Mouse (Mus musculus) brain, embryonic 14.5 days (tissue): Measurements from ENCODE around the gene F11.
A peak's percentile ranks its signal among the peaks of the same experiment; 100 is the strongest.

Experiments used
- CTCF ChIP-seq: fragments of 200-500 bp; IDR thresholded peaks from 2 replicates; pipeline ENCODE4 v1.5.1; 2012; ENCODE audit warnings: inconsistent platforms, mild to moderate bottlenecking, moderate library complexity, borderline replicate concordance; ENCODE audit not compliant: insufficient read depth, insufficient read length; ENCODE audit errors: extremely low read depth
- POLR2A ChIP-seq: fragments of 200-500 bp; IDR thresholded peaks from 2 replicates; pipeline ENCODE4 v1.6.1; 2012; ENCODE audit warnings: mild to moderate bottlenecking, inconsistent platforms, borderline replicate concordance; ENCODE audit not compliant: poor library complexity, insufficient read depth, insufficient read length, severe bottlenecking; ENCODE audit errors: extremely low read depth

GRCm38 (mm10) chr8:45236164-45236912 lies 25.5 kb downstream of the F11 start:
- peak; percentile 80 for TF ChIP-seq CTCF
- no peak for TF ChIP-seq POLR2A
